Mouse (Mus musculus) G1E (cell line): ENCODE measurements around the gene Wnk2.

Experiments
- CTCF ChIP-seq: IDR thresholded peaks from 2 replicates; pipeline ENCODE4 v1.5.1; 2012; ENCODE audit warnings: low read depth, low read length, inconsistent platforms, mixed read lengths
- GATA1 ChIP-seq: IDR thresholded peaks from 2 replicates; pipeline ENCODE4 v1.6.1; 2012; ENCODE audit warnings: borderline replicate concordance, low read length, inconsistent platforms, mixed read lengths
- TAL1 ChIP-seq: conservative IDR thresholded peaks from 2 replicates; pipeline ENCODE4 v1.6.1; 2012; ENCODE audit warnings: low read depth, low read length, inconsistent platforms, mixed read lengths

GRCm38 (mm10) chr13:49093471-49093891, 54.3 kb downstream of the Wnk2 start:
- TF ChIP-seq GATA1 = no peak
- TF ChIP-seq CTCF = no peak
- TF ChIP-seq TAL1 = no peak
